In genomic region chr16:81472925-81473324, GRCm38 (mm10) we compare ENCODE assay signal across 26 mouse cellular contexts.
"Had no signal": no experiment of that assay in that cellular context is flagged by ENCODE, and none has a peak within 500 bp of the region (broad histone marks: within the 10 kb centered on the region; RNA-seq: fewer than 3 reads in every experiment).

No protein-coding gene starts in this region.

- H3K4me2 ChIP-seq: heart, embryonic 11.5 days; heart, embryonic 13.5 days; heart, embryonic 15.5 days; hindbrain, embryonic 13.5 days; hindbrain, embryonic 15.5 days; kidney, embryonic 15.5 days; limb, embryonic 13.5 days; limb, embryonic 15.5 days had no signal

- H3K4me3 ChIP-seq: gastrocnemius, adult 2 months; heart, adult 2 months; heart, embryonic 13.5 days; heart, embryonic 15.5 days; hindbrain, embryonic 13.5 days; hindbrain, embryonic 15.5 days; kidney, embryonic 15.5 days; limb, embryonic 13.5 days; limb, embryonic 15.5 days had no signal

- H3K4me1 ChIP-seq: heart, embryonic 13.5 days; heart, embryonic 15.5 days; hindbrain, embryonic 13.5 days; hindbrain, embryonic 15.5 days; kidney, embryonic 15.5 days; limb, embryonic 13.5 days; limb, embryonic 15.5 days had no signal

- H3K27ac ChIP-seq: gastrocnemius, adult 2 months; heart, adult 2 months; heart, embryonic 13.5 days; heart, embryonic 15.5 days; hindbrain, embryonic 13.5 days; hindbrain, embryonic 15.5 days; hindbrain, postnatal 0 days; kidney, embryonic 15.5 days; kidney, postnatal 0 days; limb, embryonic 13.5 days; limb, embryonic 15.5 days had no signal

- H3K9me3 ChIP-seq: heart, embryonic 13.5 days; heart, embryonic 15.5 days; hindbrain, embryonic 13.5 days; hindbrain, embryonic 15.5 days; kidney, embryonic 15.5 days; limb, embryonic 13.5 days; limb, embryonic 15.5 days had no signal

- DNase-seq: gastrocnemius, adult 2 months; gastrocnemius, postnatal 10 days; gastrocnemius, postnatal 36 days; heart, adult 11 months; heart, adult 2 months; heart, postnatal 14 days; heart, postnatal 36 days; kidney, adult 11 months; kidney, adult 2 months; kidney, adult 9 months; kidney, postnatal 14 days; kidney, postnatal 36 days; layer of hippocampus, adult 9-11 months; layer of hippocampus, postnatal 36 days; left cerebral cortex, postnatal 4 days had no signal

- H3K27me3 ChIP-seq: heart, embryonic 13.5 days; heart, embryonic 15.5 days; hindbrain, embryonic 13.5 days; hindbrain, embryonic 15.5 days; kidney, embryonic 15.5 days; limb, embryonic 13.5 days; limb, embryonic 15.5 days had no signal

- ATAC-seq: hindbrain, postnatal 0 days; intestine, embryonic 16.5 days had no signal

- H3K9ac ChIP-seq: heart, embryonic 13.5 days; heart, embryonic 15.5 days; hindbrain, embryonic 13.5 days; hindbrain, embryonic 15.5 days; kidney, embryonic 15.5 days; limb, embryonic 13.5 days; limb, embryonic 15.5 days had no signal

- H3K36me3 ChIP-seq: heart, embryonic 13.5 days; heart, embryonic 15.5 days; hindbrain, embryonic 13.5 days; hindbrain, embryonic 15.5 days; kidney, embryonic 15.5 days; limb, embryonic 13.5 days; limb, embryonic 15.5 days had no signal
